Mouse (Mus musculus): ENCODE results near the gene Irgq. TPM values are rescaled to one million over a fixed set of nuclear protein-coding genes. Genes with fewer than 3 reads are reported as not detected.
A peak's percentile ranks its signal among the peaks of the same experiment; 100 is the strongest.

The Irgq gene
- polyA plus RNA-seq, 2 experiments, result 1.0 to 1.7 TPM

GRCm38 (mm10) chr7:24506065-24506459 is 24.4 kb upstream of the Irgq start:
- H3K4me2 ChIP-seq (ENCODE audit: low read depth), result peak overlapping the region; percentile 93
- H3K36me3 ChIP-seq (replicated peaks; ENCODE audit: control insufficient read depth, insufficient read depth, low read depth), result no peaks in the 10 kb centered on the region
- DNase-seq (ENCODE audit: low read depth in 3 of 3, low spot score in 3 of 3) (no peak), ATAC-seq (ENCODE audit: insufficient read depth) (no peak)
- WGBS (ENCODE audit: insufficient replicate concordance), result 39% methylated on average over 3 of the region's 3 CpGs
- TF ChIP-seq CTCF (IDR thresholded peaks at IDR 0.05; ENCODE audit: low read depth), result no peak
- TF ChIP-seq EP300 (IDR thresholded peaks at IDR 0.05; ENCODE audit: low read depth), result no peak
- peak overlapping the region in 1 of 2 experiments; percentile 66; a peak in 1 of 4 replicates for H3K4me3 ChIP-seq (ENCODE audit: insufficient read depth in 1 of 2, low read depth in 2 of 2, low read length in 2 of 2)
- H3K9me3 ChIP-seq (ENCODE audit: control insufficient read depth, low read length), result no peaks in the 10 kb centered on the region
- H3K27me3 ChIP-seq (ENCODE audit: control insufficient read depth, insufficient read depth, low read length), result peaks cover 16% of the 10 kb centered on the region
- H3K9ac ChIP-seq (replicated peaks), result no peak overlapping the region
- H3K27ac ChIP-seq, result no peak overlapping the region
- H3K4me1 ChIP-seq (replicated peaks; ENCODE audit: control insufficient read depth in 2 of 2, insufficient read depth in 2 of 2, low read length in 1 of 2), result peaks cover 0 to 10% of the 10 kb centered on the region in 2 experiments; a peak in 3 of 4 replicates

GRCm38 (mm10) chr7:24506476-24506837 is 24.0 kb upstream of the Irgq start:
- ATAC-seq (ENCODE audit: insufficient read depth), result no peak
- H3K27ac ChIP-seq, result no peak overlapping the region
- no peak for DNase-seq (ENCODE audit: low read depth in 3 of 3, low spot score in 3 of 3)
- no peak for TF ChIP-seq EP300 (IDR thresholded peaks at IDR 0.05; ENCODE audit: low read depth)
- 3% methylated on average over 12 of the region's 12 CpGs for WGBS (ENCODE audit: insufficient replicate concordance)
- H3K9me3 ChIP-seq (ENCODE audit: control insufficient read depth, low read length), result no peaks in the 10 kb centered on the region
- H3K27me3 ChIP-seq (ENCODE audit: control insufficient read depth, insufficient read depth, low read length), result peaks cover 14% of the 10 kb centered on the region
- peaks cover 0 to 10% of the 10 kb centered on the region in 2 experiments; a peak in 3 of 4 replicates for H3K4me1 ChIP-seq (replicated peaks; ENCODE audit: control insufficient read depth in 2 of 2, insufficient read depth in 2 of 2, low read length in 1 of 2)
- H3K9ac ChIP-seq (replicated peaks), result peak overlapping the region; percentile 75
- peak overlapping the region; percentile 66 to 81 for H3K4me3 ChIP-seq (ENCODE audit: insufficient read depth in 1 of 2, low read depth in 2 of 2, low read length in 2 of 2)
- peak overlapping the region; percentile 93 for H3K4me2 ChIP-seq (ENCODE audit: low read depth)
- no peaks in the 10 kb centered on the region for H3K36me3 ChIP-seq (replicated peaks; ENCODE audit: control insufficient read depth, insufficient read depth, low read depth)

GRCm38 (mm10) chr7:24506838-24507725 is 23.4 kb upstream of the Irgq start, which contains the start of gene Zfp428:
TSS of gene Zfp428 (plus strand) at chr7:24507006.
- H3K9me3 ChIP-seq (ENCODE audit: control insufficient read depth, low read length), result no peaks in the 10 kb centered on the region

GRCm38 (mm10) chr7:24507726-24508114 is 22.8 kb upstream of the Irgq start:
- WGBS (ENCODE audit: insufficient replicate concordance), result 2% methylated on average over 20 of the region's 20 CpGs
- ATAC-seq (ENCODE audit: insufficient read depth), result no peak

More at GRCm38 (mm10) chr7:24506838-24507725, 23.4 kb upstream of the Irgq start, which contains the start of gene Zfp428:
- ATAC-seq (ENCODE audit: insufficient read depth), result peak; percentile 83
- Histone ChIP-seq H3K9ac (replicated peaks) (peak within 1 kb of the TSS; percentile 75), H3K27ac (no peak within 1 kb of the TSS), H3K4me1 (replicated peaks; ENCODE audit: control insufficient read depth in 2 of 2, insufficient read depth in 2 of 2, low read length in 1 of 2) (peaks cover 0 to 10% of the 10 kb centered on the region in 2 experiments; a peak in 3 of 4 replicates), H3K27me3 (ENCODE audit: control insufficient read depth, insufficient read depth, low read length) (peaks cover 12% of the 10 kb centered on the region), H3K4me3 (ENCODE audit: insufficient read depth in 1 of 2, low read depth in 2 of 2, low read length in 2 of 2) (peak within 1 kb of the TSS; percentile 66 to 81), H3K36me3 (replicated peaks; ENCODE audit: control insufficient read depth, insufficient read depth, low read depth) (no peaks in the 10 kb centered on the region), H3K4me2 (ENCODE audit: low read depth) (peak within 1 kb of the TSS; percentile 93)
- no peak for TF ChIP-seq CTCF (IDR thresholded peaks at IDR 0.05; ENCODE audit: low read depth)
- TF ChIP-seq EP300 (IDR thresholded peaks at IDR 0.05; ENCODE audit: low read depth), result no peak
- DNase-seq (ENCODE audit: low read depth in 3 of 3, low spot score in 3 of 3), result peak; percentile 50 to 55 (median 53)
- under 1% methylated on average over 84 of the region's 84 CpGs for WGBS (ENCODE audit: insufficient replicate concordance)

GRCm38 (mm10) chr7:24512355-24512754 is 18.1 kb upstream of the Irgq start, which contains the start of gene AC161166.1:
TSS of gene AC161166.1 (minus strand) at chr7:24512455.
- DNase-seq (ENCODE audit: low read depth in 3 of 3, low spot score in 3 of 3) (no peak), ATAC-seq (ENCODE audit: insufficient read depth) (no peak)
- WGBS (ENCODE audit: insufficient replicate concordance), result 66% methylated on average over 7 of the region's 7 CpGs
- H3K9me3 ChIP-seq (ENCODE audit: control insufficient read depth, low read length), result no peaks in the 10 kb centered on the region
- peaks cover 0 to 4% of the 10 kb centered on the region in 2 experiments; a peak in 3 of 4 replicates for H3K4me1 ChIP-seq (replicated peaks; ENCODE audit: control insufficient read depth in 2 of 2, insufficient read depth in 2 of 2, low read length in 1 of 2)
- no peaks in the 10 kb centered on the region for H3K27me3 ChIP-seq (ENCODE audit: control insufficient read depth, insufficient read depth, low read length)
- no peak within 1 kb of the TSS for H3K27ac ChIP-seq
- no peaks in the 10 kb centered on the region for H3K36me3 ChIP-seq (replicated peaks; ENCODE audit: control insufficient read depth, insufficient read depth, low read depth)
- H3K9ac ChIP-seq (replicated peaks), result no peak within 1 kb of the TSS
- no peak within 1 kb of the TSS for H3K4me3 ChIP-seq (ENCODE audit: insufficient read depth in 1 of 2, low read depth in 2 of 2, low read length in 2 of 2)
- TF ChIP-seq EP300 (IDR thresholded peaks at IDR 0.05; ENCODE audit: low read depth) (no peak), CTCF (IDR thresholded peaks at IDR 0.05; ENCODE audit: low read depth) (no peak)
- no peak within 1 kb of the TSS for H3K4me2 ChIP-seq (ENCODE audit: low read depth)

More at GRCm38 (mm10) chr7:24507726-24508114, 22.8 kb upstream of the Irgq start:
- peak overlapping the region; percentile 75 for H3K9ac ChIP-seq (replicated peaks)
- no peaks in the 10 kb centered on the region for H3K9me3 ChIP-seq (ENCODE audit: control insufficient read depth, low read length)
- H3K4me1 ChIP-seq (replicated peaks; ENCODE audit: control insufficient read depth in 2 of 2, insufficient read depth in 2 of 2, low read length in 1 of 2), result peaks cover 0 to 10% of the 10 kb centered on the region in 2 experiments; a peak in 3 of 4 replicates
- no peaks in the 10 kb centered on the region for H3K36me3 ChIP-seq (replicated peaks; ENCODE audit: control insufficient read depth, insufficient read depth, low read depth)
- H3K4me2 ChIP-seq (ENCODE audit: low read depth), result peak overlapping the region; percentile 93
- no peak overlapping the region for H3K27ac ChIP-seq
- no peak for DNase-seq (ENCODE audit: low read depth in 3 of 3, low spot score in 3 of 3)
- TF ChIP-seq CTCF (IDR thresholded peaks at IDR 0.05; ENCODE audit: low read depth), result no peak
- no peak for TF ChIP-seq EP300 (IDR thresholded peaks at IDR 0.05; ENCODE audit: low read depth)
- peak overlapping the region; percentile 66 to 81 for H3K4me3 ChIP-seq (ENCODE audit: insufficient read depth in 1 of 2, low read depth in 2 of 2, low read length in 2 of 2)
- H3K27me3 ChIP-seq (ENCODE audit: control insufficient read depth, insufficient read depth, low read length), result peaks cover 12% of the 10 kb centered on the region; the same call in 1 of the 2 replicates

Data from liver, embryonic 14.5 days (tissue).